Mouse (Mus musculus) midbrain, embryonic 15.5 days (tissue): ENCODE data around the gene Parva. TPM values are rescaled to one million over a fixed set of nuclear protein-coding genes. Genes with fewer than 3 reads are reported as not detected.
A peak's percentile ranks its signal among the peaks of the same experiment; 100 is the strongest.

Experiments
- ATAC-seq: fragments of 200-750 bp; cut with Nextera tagmentation; replicated peaks from 2 replicates; pipeline ENCODE4 v1.8.0; 2017; ENCODE audit warnings: moderate TSS enrichment
- H3K27ac ChIP-seq: fragments of 300-500 bp; sonication (generic); 2 replicates; pipeline ENCODE4 v1.5.1; 2015; ENCODE audit warnings: mild to moderate bottlenecking, inconsistent platforms
- H3K27me3 ChIP-seq: fragments of 300-500 bp; sonication (generic); replicated peaks from 2 replicates; pipeline ENCODE4 v1.6.1; 2015; ENCODE audit warnings: inconsistent platforms
- H3K36me3 ChIP-seq: fragments of 300-500 bp; sonication (generic); replicated peaks from 2 replicates; pipeline ENCODE4 v1.6.1; 2015; ENCODE audit warnings: inconsistent platforms
- H3K4me1 ChIP-seq: fragments of 300-500 bp; sonication (generic); 2 replicates; pipeline ENCODE4 v1.6.1; 2015; ENCODE audit warnings: inconsistent platforms
- H3K4me2 ChIP-seq: fragments of 300-500 bp; sonication (generic); 2 replicates; pipeline ENCODE4 v1.6.1; 2015; ENCODE audit warnings: inconsistent platforms, mild to moderate bottlenecking, moderate library complexity
- H3K4me3 ChIP-seq: fragments of 300-500 bp; sonication (generic); 2 replicates; pipeline ENCODE4 v1.5.1; 2015; ENCODE audit warnings: mild to moderate bottlenecking, inconsistent platforms
- H3K9ac ChIP-seq: fragments of 300-500 bp; sonication (generic); 2 replicates; pipeline ENCODE4 v1.6.1; 2015; ENCODE audit warnings: mild to moderate bottlenecking, inconsistent platforms
- H3K9me3 ChIP-seq: fragments of 300-500 bp; sonication (generic); 2 replicates; pipeline ENCODE4 v1.6.1; 2016; ENCODE audit warnings: inconsistent platforms
- WGBS: fragments of 180-500 bp; shearing (Covaris S2); methylation state at CpG from one replicate; pipeline ENCODE4 v1.1.7; 2015; ENCODE audit warnings: mixed read lengths; 5-methylcytosine and 5-hydroxymethylcytosine counted together
- polyA plus RNA-seq: library from polyadenylated mRNA; unstranded; fragments of >200 nt; fragmentation: Nextera tagmentation; extraction: Ambion mirVana; gene quantifications from 2 replicates; pipeline ENCODE4 v1.2.1, GENCODE M21; 2015

The Parva gene
- polyA plus RNA-seq, 1 experiment from 2014 or later = 25.7 TPM

DNA sequence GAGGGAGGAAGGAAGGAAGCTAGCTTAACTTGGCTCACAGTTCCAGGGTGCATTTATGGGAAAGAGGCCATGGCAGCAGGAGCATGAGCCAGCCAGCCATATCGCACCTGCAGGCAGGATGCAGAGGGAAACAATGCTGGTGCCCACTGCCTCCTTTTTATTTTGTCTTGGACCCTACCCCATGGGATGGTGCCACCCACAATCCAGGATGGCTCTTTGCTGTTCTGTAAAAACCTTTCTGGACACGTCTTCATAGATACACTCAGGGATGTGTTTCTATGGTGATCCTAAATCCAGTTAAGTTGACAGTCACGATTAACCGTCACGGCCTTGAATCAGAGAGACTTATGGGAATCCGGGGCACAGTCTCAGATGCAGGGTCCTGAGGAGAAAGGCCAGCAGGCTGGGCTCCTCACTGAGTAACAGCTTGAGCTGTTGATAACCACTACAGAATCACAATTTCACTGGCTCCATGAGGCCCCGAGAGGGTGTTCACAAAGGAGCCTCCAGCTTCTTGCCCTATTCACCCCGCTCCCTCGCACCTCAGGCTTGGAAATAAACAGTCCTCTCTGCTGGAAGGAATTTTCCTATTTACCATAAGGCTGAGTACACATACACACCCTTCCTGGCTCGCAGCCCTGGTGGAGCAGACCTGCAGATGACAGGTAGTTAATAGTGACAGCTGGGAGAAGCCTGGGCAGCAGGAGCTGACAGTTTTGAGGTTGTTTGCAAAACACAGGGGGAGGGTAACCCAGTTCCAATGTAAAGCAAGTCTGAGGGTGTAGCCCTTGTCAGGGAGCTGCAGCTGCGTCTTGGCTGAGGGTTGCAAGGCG, 17.1 kb downstream of the Parva start:
- peaks cover 19% of the 10 kb centered on the region for H3K4me1 ChIP-seq
- H3K4me3 ChIP-seq = no peak overlapping the region
- no peaks in the 10 kb centered on the region for H3K9me3 ChIP-seq
- no peaks in the 10 kb centered on the region for H3K36me3 ChIP-seq
- no peaks in the 10 kb centered on the region for H3K27me3 ChIP-seq
- H3K4me2 ChIP-seq = peak overlapping the region; percentile 17; the same call in 1 of the 2 replicates
- ATAC-seq = peak; percentile 80
- WGBS = 11% methylated on average over 12 of the region's 12 CpGs
- H3K27ac ChIP-seq = peak overlapping the region; percentile 65
- H3K9ac ChIP-seq = no peak overlapping the region

DNA sequence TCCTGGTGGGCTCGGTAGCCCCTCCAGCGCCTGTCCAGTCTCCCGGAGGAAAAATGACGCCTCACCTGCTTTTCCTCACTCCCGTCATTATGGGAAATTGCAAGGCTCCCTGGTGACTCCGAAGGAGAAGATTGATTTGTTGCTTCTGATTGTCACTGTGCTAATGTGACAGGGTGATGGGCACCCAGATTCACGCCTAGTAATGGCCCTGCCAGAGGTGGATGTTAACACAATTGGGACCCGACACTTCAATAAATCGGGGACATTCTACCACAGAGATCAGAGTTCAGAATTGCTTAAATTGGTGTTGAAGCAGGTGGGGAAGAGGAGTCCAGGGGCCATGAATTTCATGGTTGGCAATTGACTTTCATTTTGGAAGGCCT, 17.7 kb downstream of the Parva start:
- H3K36me3 ChIP-seq = no peaks in the 10 kb centered on the region
- H3K27ac ChIP-seq = peak overlapping the region; percentile 65
- peak; percentile 53 for ATAC-seq
- 25% methylated on average over 9 of the region's 9 CpGs for WGBS
- H3K27me3 ChIP-seq = no peaks in the 10 kb centered on the region
- H3K9me3 ChIP-seq = no peaks in the 10 kb centered on the region
- H3K4me2 ChIP-seq = peak overlapping the region; percentile 17; the same call in 1 of the 2 replicates
- no peak overlapping the region for H3K4me3 ChIP-seq
- H3K4me1 ChIP-seq = peaks cover 19% of the 10 kb centered on the region
- no peak overlapping the region for H3K9ac ChIP-seq

DNA sequence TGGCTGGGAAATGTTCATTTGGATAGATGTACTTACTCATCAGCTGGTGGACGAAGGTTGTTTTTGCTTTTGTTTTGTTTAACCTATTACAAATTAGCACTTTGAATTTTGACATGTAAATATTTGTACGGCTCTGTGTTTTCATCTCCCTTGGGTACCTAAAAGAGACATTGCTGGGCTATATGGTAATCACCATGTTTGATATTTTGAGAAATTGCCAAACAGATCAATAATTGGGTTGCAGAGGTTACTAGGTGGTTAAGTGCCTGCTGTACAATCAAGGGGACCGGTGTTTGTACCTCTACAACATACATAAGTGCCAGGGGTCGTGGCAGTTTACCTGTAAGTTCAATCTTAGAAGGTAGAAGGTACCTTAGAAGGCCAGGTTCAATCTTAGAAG, 19.2 kb downstream of the Parva start:
- H3K27me3 ChIP-seq = no peaks in the 10 kb centered on the region
- no peak overlapping the region for H3K9ac ChIP-seq
- WGBS = 90% methylated on average over 4 of the region's 4 CpGs
- H3K4me1 ChIP-seq = peaks cover 19% of the 10 kb centered on the region
- H3K27ac ChIP-seq = no peak overlapping the region
- H3K4me2 ChIP-seq = no peak overlapping the region
- no peaks in the 10 kb centered on the region for H3K36me3 ChIP-seq
- no peaks in the 10 kb centered on the region for H3K9me3 ChIP-seq
- no peak overlapping the region for H3K4me3 ChIP-seq
- no peak for ATAC-seq

DNA sequence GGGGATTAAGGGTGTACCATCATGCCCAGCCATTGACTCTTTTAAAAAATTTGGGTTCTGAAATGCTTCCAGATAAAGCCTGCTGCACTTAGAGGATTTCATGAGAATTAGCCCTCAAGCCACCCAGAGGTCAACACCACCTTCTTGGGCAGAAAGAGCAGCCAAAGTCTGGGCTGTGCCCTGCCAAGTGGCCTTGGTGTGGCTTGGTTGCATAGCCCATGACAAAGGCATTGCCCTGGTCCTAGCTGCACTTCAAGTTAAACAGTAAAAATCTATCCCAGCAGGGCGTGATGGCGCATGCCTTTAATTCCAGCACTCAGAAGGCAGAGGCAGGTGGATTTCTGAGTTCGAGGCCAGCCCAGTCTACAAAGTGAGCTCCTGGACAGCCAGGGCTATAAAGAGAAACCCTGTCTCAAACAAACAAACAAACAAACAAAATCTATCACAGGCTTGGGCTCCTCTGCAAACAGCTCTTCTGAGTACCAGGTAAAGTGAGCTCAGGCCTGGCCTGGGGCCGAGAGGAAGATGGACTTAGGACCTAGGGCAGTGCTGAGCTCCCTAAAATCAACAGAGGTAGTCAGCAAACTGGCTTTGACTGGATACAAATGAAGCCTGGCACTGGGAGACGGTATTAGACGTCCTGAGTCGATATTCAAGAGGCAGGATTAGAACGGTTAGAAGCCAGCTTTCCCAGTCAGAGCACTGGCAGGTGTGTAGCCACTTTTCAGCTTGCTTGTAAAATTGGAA, 22.8 kb downstream of the Parva start:
- Histone ChIP-seq H3K27ac (no peak overlapping the region), H3K9ac (no peak overlapping the region), H3K27me3 (no peaks in the 10 kb centered on the region), H3K4me1 (peaks cover 16% of the 10 kb centered on the region), H3K4me2 (no peak overlapping the region), H3K9me3 (no peaks in the 10 kb centered on the region), H3K4me3 (no peak overlapping the region), H3K36me3 (no peaks in the 10 kb centered on the region)
- no peak for ATAC-seq
- 77% methylated on average over 8 of the region's 8 CpGs for WGBS

DNA sequence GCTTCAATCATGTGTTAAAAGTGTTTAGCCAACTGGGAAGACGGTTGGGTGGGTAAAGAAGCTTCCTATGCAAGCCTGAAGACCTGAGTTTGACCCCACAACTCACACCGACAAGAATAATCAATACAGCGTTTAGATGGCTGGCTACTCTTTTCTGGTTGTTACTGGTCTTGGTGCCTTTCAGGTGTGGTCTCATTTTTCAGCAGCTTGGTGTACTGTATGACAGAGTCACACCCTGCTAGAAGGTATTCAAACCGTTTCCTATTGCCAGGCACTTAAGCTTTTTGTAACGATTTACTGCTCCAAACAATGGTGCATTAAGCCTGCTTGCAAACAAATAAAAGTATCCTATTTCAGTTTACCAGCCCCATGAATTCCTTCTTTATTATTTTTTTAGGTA, 25.2 kb downstream of the Parva start:
- H3K4me3 ChIP-seq = no peak overlapping the region
- H3K9ac ChIP-seq = no peak overlapping the region
- WGBS = 66% methylated on average over 5 of the region's 5 CpGs
- H3K9me3 ChIP-seq = no peaks in the 10 kb centered on the region
- no peaks in the 10 kb centered on the region for H3K36me3 ChIP-seq
- no peak overlapping the region for H3K27ac ChIP-seq
- H3K4me1 ChIP-seq = peaks cover 12% of the 10 kb centered on the region
- H3K4me2 ChIP-seq = no peak overlapping the region
- no peaks in the 10 kb centered on the region for H3K27me3 ChIP-seq
- no peak for ATAC-seq

DNA sequence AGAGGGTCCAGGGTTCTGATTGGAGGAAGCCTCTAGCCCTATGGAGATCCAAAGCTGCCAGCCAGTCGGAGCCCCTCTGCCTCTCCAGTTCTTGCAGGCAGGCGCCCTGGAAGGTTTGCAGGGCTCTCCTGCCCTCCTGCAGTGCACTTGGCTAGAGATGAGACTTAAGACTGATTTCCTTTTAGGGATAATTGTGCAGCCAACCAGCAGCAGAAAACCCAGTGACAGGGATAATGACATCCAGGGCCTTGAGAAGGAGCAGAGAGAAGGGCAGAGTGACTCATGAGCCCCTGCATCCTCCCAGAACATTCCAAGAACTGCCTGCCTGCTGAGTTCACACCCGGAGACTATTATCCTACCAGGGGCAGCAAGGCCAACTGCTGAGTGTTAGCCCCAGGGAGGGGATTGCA, 26.5 kb downstream of the Parva start:
- Histone ChIP-seq H3K4me3 (no peak overlapping the region), H3K4me1 (peaks cover 12% of the 10 kb centered on the region), H3K36me3 (no peaks in the 10 kb centered on the region), H3K27me3 (no peaks in the 10 kb centered on the region), H3K4me2 (no peak overlapping the region), H3K9ac (no peak overlapping the region), H3K27ac (peak overlapping the region; percentile 17; the same call in 1 of the 2 replicates), H3K9me3 (no peaks in the 10 kb centered on the region)
- ATAC-seq = no peak
- 12% methylated on average over 3 of the region's 3 CpGs for WGBS

DNA sequence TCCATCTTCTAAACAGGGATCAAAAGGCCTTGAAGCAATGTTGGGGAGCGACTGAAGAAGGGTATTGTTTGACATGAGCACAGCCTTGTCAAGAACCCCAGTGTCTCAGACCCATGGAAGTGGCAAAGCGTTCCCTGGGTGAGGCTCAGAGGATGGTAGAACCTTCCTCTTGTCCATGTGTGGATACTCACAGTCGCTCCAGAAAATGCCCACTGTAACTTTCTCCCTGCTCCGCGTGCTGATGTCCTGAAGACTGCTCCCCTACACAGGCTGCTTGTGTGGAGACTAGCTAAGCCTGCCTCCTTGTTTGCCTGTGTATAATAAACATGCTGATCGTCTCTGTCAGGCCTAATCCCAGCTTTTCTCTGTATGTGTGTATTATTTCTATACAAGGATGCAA, 27.1 kb downstream of the Parva start:
- Histone ChIP-seq H3K4me3 (no peak overlapping the region), H3K27ac (peak overlapping the region; percentile 17; the same call in 1 of the 2 replicates), H3K4me1 (peaks cover 12% of the 10 kb centered on the region), H3K27me3 (no peaks in the 10 kb centered on the region), H3K36me3 (no peaks in the 10 kb centered on the region), H3K4me2 (no peak overlapping the region), H3K9me3 (no peaks in the 10 kb centered on the region), H3K9ac (no peak overlapping the region)
- ATAC-seq = no peak
- 54% methylated on average over 6 of the region's 6 CpGs for WGBS

DNA sequence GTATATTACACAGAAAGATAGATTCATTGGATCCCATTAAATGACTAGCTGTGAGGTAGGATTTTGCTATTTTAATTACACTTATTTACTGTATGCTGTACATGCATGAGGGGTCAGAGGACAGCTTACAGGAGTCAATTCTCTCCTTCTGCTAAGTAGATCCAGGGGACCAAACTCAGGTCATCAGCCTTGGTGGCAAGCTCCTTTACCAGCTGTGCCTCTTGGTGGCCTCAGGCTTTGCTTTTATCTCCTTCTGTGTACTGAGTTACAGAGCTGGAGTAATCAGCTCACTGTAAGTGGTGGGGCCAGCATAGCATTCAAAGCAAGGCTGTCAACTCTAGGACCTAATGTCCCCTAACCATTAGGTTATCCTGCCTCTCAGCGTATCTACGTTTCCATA, 27.6 kb downstream of the Parva start:
- H3K4me1 ChIP-seq = peaks cover 12% of the 10 kb centered on the region
- no peak overlapping the region for H3K27ac ChIP-seq
- no peaks in the 10 kb centered on the region for H3K9me3 ChIP-seq
- H3K9ac ChIP-seq = no peak overlapping the region
- no peak overlapping the region for H3K4me3 ChIP-seq
- no peak overlapping the region for H3K4me2 ChIP-seq
- no peaks in the 10 kb centered on the region for H3K27me3 ChIP-seq
- ATAC-seq = no peak
- WGBS = 96% methylated on average over 2 of the region's 2 CpGs
- no peaks in the 10 kb centered on the region for H3K36me3 ChIP-seq

DNA sequence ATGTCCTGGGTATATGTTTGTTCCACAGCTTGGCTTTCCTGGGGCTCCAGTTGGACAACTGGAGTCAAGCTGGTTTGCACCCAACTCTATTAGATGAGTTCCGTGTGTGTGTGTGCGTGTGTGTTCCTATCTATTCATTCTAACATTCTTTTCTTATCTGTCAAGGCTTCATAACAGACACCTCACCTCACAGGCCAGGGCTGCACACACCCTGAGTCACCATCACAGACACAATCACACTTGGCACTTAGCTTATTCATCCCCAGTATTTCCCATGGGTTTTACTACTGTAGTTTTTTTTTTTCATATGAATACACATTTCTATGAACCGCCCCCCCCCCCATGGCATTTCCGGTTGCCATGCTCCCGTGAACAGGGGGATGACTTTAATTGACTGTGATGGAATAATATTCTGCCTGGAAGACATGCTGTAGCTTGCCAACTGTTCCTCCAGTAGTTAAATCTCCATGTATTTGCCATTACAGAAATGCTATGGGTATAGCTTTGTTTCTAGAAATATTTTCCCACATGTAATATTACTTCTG, 28.3 kb downstream of the Parva start:
- no peaks in the 10 kb centered on the region for H3K9me3 ChIP-seq

DNA sequence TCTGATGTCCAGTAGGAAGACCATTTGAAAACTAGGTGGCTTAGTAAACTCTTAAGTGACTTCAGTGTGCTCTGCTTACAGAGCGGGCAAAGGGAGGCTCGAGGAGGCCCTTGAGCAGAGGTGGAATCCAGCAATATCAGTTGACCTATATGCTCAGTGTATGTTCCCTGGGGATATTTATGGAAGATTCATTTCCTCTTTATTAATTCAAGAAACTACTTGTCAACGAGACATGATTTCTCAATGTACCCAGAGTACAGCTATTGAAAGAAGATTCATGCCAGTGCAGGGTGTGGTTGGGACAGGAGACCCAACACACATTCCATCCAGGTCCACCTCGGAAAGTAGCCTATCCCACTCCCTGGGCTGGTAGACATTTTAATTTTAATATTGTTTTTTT, 30.1 kb downstream of the Parva start:
- H3K27me3 ChIP-seq = no peaks in the 10 kb centered on the region
- H3K4me3 ChIP-seq = no peak overlapping the region
- no peak overlapping the region for H3K27ac ChIP-seq
- no peak for ATAC-seq
- H3K4me1 ChIP-seq = peaks cover 12% of the 10 kb centered on the region
- no peaks in the 10 kb centered on the region for H3K36me3 ChIP-seq
- no peak overlapping the region for H3K9ac ChIP-seq
- H3K4me2 ChIP-seq = no peak overlapping the region
- WGBS = 91% methylated on average over 4 of the region's 4 CpGs
- no peaks in the 10 kb centered on the region for H3K9me3 ChIP-seq

More for the DNA sequence above, 28.3 kb downstream of the Parva start:
- Histone ChIP-seq H3K9ac (no peak overlapping the region), H3K27me3 (no peaks in the 10 kb centered on the region), H3K36me3 (no peaks in the 10 kb centered on the region), H3K4me1 (peaks cover 12% of the 10 kb centered on the region), H3K27ac (no peak overlapping the region), H3K4me2 (no peak overlapping the region), H3K4me3 (no peak overlapping the region)
- 78% methylated on average over 5 of the region's 5 CpGs for WGBS
- ATAC-seq = no peak

DNA sequence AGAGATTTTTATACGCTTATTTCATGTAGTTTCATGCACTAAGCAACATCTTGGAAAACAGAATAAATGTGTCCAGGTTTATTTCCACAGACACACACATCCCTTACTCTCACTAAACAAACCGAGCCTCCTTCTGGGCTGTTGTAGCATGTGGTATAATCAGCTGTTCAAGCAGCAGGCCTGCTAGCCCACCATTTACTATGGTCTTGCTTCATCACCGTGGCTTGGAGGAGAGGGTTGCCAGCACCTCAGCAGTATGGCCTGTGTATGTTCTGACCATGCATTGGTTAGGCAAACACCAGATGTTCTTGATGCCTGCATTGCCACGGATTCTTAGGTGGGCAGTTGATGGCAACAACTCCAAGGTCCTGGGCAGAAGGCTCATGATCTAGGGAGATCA, 30.6 kb downstream of the Parva start:
- WGBS = 91% methylated on average over 4 of the region's 4 CpGs
- H3K36me3 ChIP-seq = no peaks in the 10 kb centered on the region
- H3K9ac ChIP-seq = no peak overlapping the region
- H3K4me1 ChIP-seq = peaks cover 12% of the 10 kb centered on the region
- no peak overlapping the region for H3K4me3 ChIP-seq
- H3K4me2 ChIP-seq = no peak overlapping the region
- no peaks in the 10 kb centered on the region for H3K27me3 ChIP-seq
- no peaks in the 10 kb centered on the region for H3K9me3 ChIP-seq
- no peak overlapping the region for H3K27ac ChIP-seq
- no peak for ATAC-seq

DNA sequence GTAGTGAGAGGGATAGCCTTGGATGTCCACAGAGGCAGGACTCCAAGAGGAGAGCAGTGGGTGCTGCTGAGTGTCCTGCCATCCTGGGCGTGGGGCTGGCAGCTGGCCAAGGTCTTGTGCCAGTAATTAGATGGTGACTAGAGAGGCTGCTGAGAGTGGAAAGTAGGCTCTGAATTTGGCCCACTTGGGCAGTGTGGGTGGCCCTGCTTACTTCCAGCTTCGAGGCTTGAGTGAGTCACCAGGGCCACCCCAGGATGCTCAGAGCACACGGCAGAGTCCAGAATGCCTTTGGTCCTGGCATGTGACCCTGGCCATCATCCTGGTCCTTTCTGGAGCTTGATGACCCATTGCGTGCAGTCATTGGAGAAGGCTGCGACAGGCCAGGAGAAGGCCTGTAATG, 31.1 kb downstream of the Parva start:
- H3K4me2 ChIP-seq = no peak overlapping the region
- H3K4me1 ChIP-seq = peaks cover 11% of the 10 kb centered on the region
- no peak overlapping the region for H3K4me3 ChIP-seq
- H3K9ac ChIP-seq = no peak overlapping the region
- 79% methylated on average over 5 of the region's 5 CpGs for WGBS
- ATAC-seq = no peak
- H3K27ac ChIP-seq = no peak overlapping the region
- H3K9me3 ChIP-seq = no peaks in the 10 kb centered on the region
- no peaks in the 10 kb centered on the region for H3K27me3 ChIP-seq
- no peaks in the 10 kb centered on the region for H3K36me3 ChIP-seq
